Mouse (Mus musculus): ENCODE results near the gene Sox6. TPM values are rescaled to one million over a fixed set of nuclear protein-coding genes. Genes with fewer than 3 reads are reported as not detected.
"Not testable (repeated sequence)": the region's sequence is repeated elsewhere in the genome, so short reads cannot be mapped to it uniquely, and the experiment has no call there.

Sox6 gene
- 63.2 and 65.7 TPM in 2 replicates for polyA plus RNA-seq (2016; fragmentation: Nextera tagmentation; extraction: Ambion mirVana)

- ATAC-seq (ENCODE audit: low FRiP score, low read depth) = no peak
- under 1% methylated on average over 11 of the region's 11 CpGs for WGBS
- Histone ChIP-seq H3K9me3 (no peaks in the 10 kb centered on the region), H3K27ac (replicated peaks) (no peak within 1 kb of the TSS), H3K27me3 (peaks cover 64% of the 10 kb centered on the region), H3K4me2 (replicated peaks) (peak within 1 kb of the TSS; percentile 97), H3K9ac (replicated peaks) (peak within 1 kb of the TSS; percentile 55), H3K4me3 (peak within 1 kb of the TSS; percentile 53), H3K4me1 (peaks cover 43% of the 10 kb centered on the region), H3K36me3 (no peaks in the 10 kb centered on the region)
These were observed at the start of gene Sox6 for GRCm38 (mm10) chr7:116038511-116038910. Gene Sox6 (minus strand): TSS chr7:116038796.

GRCm38 (mm10) chr7:116084366-116084765, 45.8 kb upstream of the Sox6 start, which contains the start of gene Gm4353:
Gene Gm4353 (minus strand): TSS chr7:116084635.
- H3K4me1 ChIP-seq; H3K9me3 ChIP-seq; H3K4me2 ChIP-seq (replicated peaks); H3K27ac ChIP-seq (replicated peaks); H3K9ac ChIP-seq (replicated peaks); H3K27me3 ChIP-seq; H3K4me3 ChIP-seq; H3K36me3 ChIP-seq; ATAC-seq (ENCODE audit: low FRiP score, low read depth): not testable (repeated sequence)
- WGBS = 95% methylated on average over 11 of the region's 11 CpGs

GRCm38 (mm10) chr7:116060739-116061138, 22.1 kb upstream of the Sox6 start:
- Histone ChIP-seq H3K9me3 (no peaks in the 10 kb centered on the region), H3K36me3 (no peaks in the 10 kb centered on the region), H3K4me2 (replicated peaks) (no peak overlapping the region), H3K9ac (replicated peaks) (no peak overlapping the region), H3K27ac (replicated peaks) (no peak overlapping the region), H3K4me3 (no peak overlapping the region), H3K4me1 (no peaks in the 10 kb centered on the region), H3K27me3 (no peaks in the 10 kb centered on the region)
- ATAC-seq (ENCODE audit: low FRiP score, low read depth) = no peak
- 38% methylated on average over 1 of the region's 1 CpGs for WGBS

GRCm38 (mm10) chr7:116040470-116041019, 1.9 kb upstream of the Sox6 start:
- Histone ChIP-seq H3K27me3 (peaks cover 60% of the 10 kb centered on the region), H3K4me1 (peaks cover 34% of the 10 kb centered on the region), H3K9me3 (no peaks in the 10 kb centered on the region), H3K27ac (replicated peaks) (no peak overlapping the region), H3K4me2 (replicated peaks) (peak overlapping the region; percentile 97), H3K9ac (replicated peaks) (0 out of 2 replicates have a peak overlapping the region, but pooled peaks have one; percentile 55), H3K4me3 (peak overlapping the region; percentile 53), H3K36me3 (no peaks in the 10 kb centered on the region)
- WGBS = 14% methylated on average over 15 of the region's 15 CpGs
- no peak for ATAC-seq (ENCODE audit: low FRiP score, low read depth)

- Histone ChIP-seq H3K4me2 (replicated peaks) (peak overlapping the region; percentile 97), H3K4me1 (peaks cover 36% of the 10 kb centered on the region), H3K27ac (replicated peaks) (no peak overlapping the region), H3K4me3 (peak overlapping the region; percentile 53), H3K36me3 (no peaks in the 10 kb centered on the region), H3K9ac (replicated peaks) (peak overlapping the region; percentile 55), H3K27me3 (peaks cover 64% of the 10 kb centered on the region), H3K9me3 (no peaks in the 10 kb centered on the region)
- ATAC-seq (ENCODE audit: low FRiP score, low read depth) = peak; percentile 78
- under 1% methylated on average over 48 of the region's 48 CpGs for WGBS
These were observed 1.2 kb upstream of the Sox6 start for GRCm38 (mm10) chr7:116039538-116040466.

- Histone ChIP-seq H3K27me3 (peaks cover 64% of the 10 kb centered on the region), H3K4me1 (peaks cover 41% of the 10 kb centered on the region)
These were observed 571 bp upstream of the Sox6 start, which contains the start of gene 1110004F10Rik for GRCm38 (mm10) chr7:116039196-116039537. Gene 1110004F10Rik (plus strand): TSS chr7:116039397.

GRCm38 (mm10) chr7:116038024-116038423, 572 bp downstream of the Sox6 start:
- H3K9ac ChIP-seq (replicated peaks) = no peak overlapping the region
- no peaks in the 10 kb centered on the region for H3K9me3 ChIP-seq
- under 1% methylated on average over 13 of the region's 13 CpGs for WGBS

More at GRCm38 (mm10) chr7:116039196-116039537, 571 bp upstream of the Sox6 start, which contains the start of gene 1110004F10Rik:
- Histone ChIP-seq H3K36me3 (no peaks in the 10 kb centered on the region), H3K9me3 (no peaks in the 10 kb centered on the region), H3K9ac (replicated peaks) (peak within 1 kb of the TSS; percentile 55), H3K27ac (replicated peaks) (no peak within 1 kb of the TSS), H3K4me3 (peak within 1 kb of the TSS; percentile 53), H3K4me2 (replicated peaks) (peak within 1 kb of the TSS; percentile 97)
- 0 out of 2 replicates have a peak, but pooled peaks have one; percentile 34 for ATAC-seq (ENCODE audit: low FRiP score, low read depth)
- WGBS = under 1% methylated on average over 11 of the region's 11 CpGs

GRCm38 (mm10) chr7:116036591-116037555, 1.7 kb downstream of the Sox6 start:
- no peak for ATAC-seq (ENCODE audit: low FRiP score, low read depth)
- Histone ChIP-seq H3K9me3 (no peaks in the 10 kb centered on the region), H3K4me2 (replicated peaks) (0 out of 2 replicates have a peak overlapping the region, but pooled peaks have one; percentile 11), H3K4me1 (peaks cover 46% of the 10 kb centered on the region), H3K27me3 (peaks cover 58% of the 10 kb centered on the region), H3K36me3 (no peaks in the 10 kb centered on the region), H3K9ac (replicated peaks) (no peak overlapping the region), H3K27ac (replicated peaks) (no peak overlapping the region), H3K4me3 (0 out of 2 replicates have a peak overlapping the region, but pooled peaks have one; percentile 9)
- 18% methylated on average over 18 of the region's 18 CpGs for WGBS

More at GRCm38 (mm10) chr7:116038024-116038423, 572 bp downstream of the Sox6 start:
- no peaks in the 10 kb centered on the region for H3K36me3 ChIP-seq
- H3K4me2 ChIP-seq (replicated peaks) = peak overlapping the region; percentile 97
- H3K27ac ChIP-seq (replicated peaks) = no peak overlapping the region
- peaks cover 64% of the 10 kb centered on the region for H3K27me3 ChIP-seq
- ATAC-seq (ENCODE audit: low FRiP score, low read depth) = no peak
- H3K4me1 ChIP-seq = peaks cover 46% of the 10 kb centered on the region
- H3K4me3 ChIP-seq = peak overlapping the region; percentile 53

- peak overlapping the region; percentile 96; the same call in 1 of the 2 replicates for H3K4me2 ChIP-seq (replicated peaks)
- no peak overlapping the region for H3K27ac ChIP-seq (replicated peaks)
- no peaks in the 10 kb centered on the region for H3K9me3 ChIP-seq
- H3K27me3 ChIP-seq = peaks cover 47% of the 10 kb centered on the region
- peaks cover 54% of the 10 kb centered on the region for H3K4me1 ChIP-seq
- ATAC-seq (ENCODE audit: low FRiP score, low read depth) = no peak
- H3K9ac ChIP-seq (replicated peaks) = no peak overlapping the region
- H3K36me3 ChIP-seq = no peaks in the 10 kb centered on the region
- H3K4me3 ChIP-seq = no peak overlapping the region
- WGBS = 39% methylated on average over 4 of the region's 4 CpGs
These were observed 3.1 kb downstream of the Sox6 start for GRCm38 (mm10) chr7:116035504-116035903.

GRCm38 (mm10) chr7:116034282-116034758, 4.3 kb downstream of the Sox6 start:
- H3K36me3 ChIP-seq = no peaks in the 10 kb centered on the region
- WGBS = under 1% methylated on average over 25 of the region's 25 CpGs
- peak overlapping the region; percentile 88 for H3K27ac ChIP-seq (replicated peaks)
- H3K27me3 ChIP-seq = peaks cover 40% of the 10 kb centered on the region
- peak; percentile 59 for ATAC-seq (ENCODE audit: low FRiP score, low read depth)
- H3K4me3 ChIP-seq = peak overlapping the region; percentile 66
- peaks cover 56% of the 10 kb centered on the region for H3K4me1 ChIP-seq
- no peaks in the 10 kb centered on the region for H3K9me3 ChIP-seq
- peak overlapping the region; percentile 79 for H3K9ac ChIP-seq (replicated peaks)
- H3K4me2 ChIP-seq (replicated peaks) = peak overlapping the region; percentile 96
